Mouse (Mus musculus): ENCODE measurements around the gene Polrmt.

DNA sequence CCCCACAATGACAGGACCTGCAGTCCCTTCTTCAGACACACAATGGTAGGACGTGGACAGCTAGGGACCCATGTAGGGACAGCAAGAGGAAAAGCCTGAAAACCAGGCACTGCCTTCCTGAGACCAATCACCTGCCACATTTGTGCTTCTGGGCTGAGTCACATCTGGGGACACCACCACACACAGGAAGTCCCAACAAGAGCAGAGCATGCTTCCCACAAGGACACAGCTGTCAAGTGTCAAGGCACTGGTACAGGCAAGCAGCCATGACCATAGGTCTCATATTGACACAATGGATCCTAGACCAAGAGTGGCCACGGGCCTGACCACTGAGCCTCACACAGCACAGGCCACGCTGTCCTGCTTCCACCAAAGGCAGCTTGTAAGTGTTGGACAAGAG is 16.5 kb upstream of the Polrmt start:
- TF ChIP-seq CTCF (IDR thresholded peaks at IDR 0.05; ENCODE audit: low read depth, low read length) (no peak), GATA1 (IDR thresholded peaks at IDR 0.05; ENCODE audit: borderline replicate concordance, low read length) (no peak)
